Mouse (Mus musculus) midbrain, postnatal 0 days (tissue): ENCODE results near the gene Hap1. TPM values are rescaled to one million over a fixed set of nuclear protein-coding genes. Genes with fewer than 3 reads are reported as not detected.

Experiments
- ATAC-seq: fragments of 200-750 bp; cut with Nextera tagmentation; 2 replicates; pipeline ENCODE4 v1.8.0; 2017; ENCODE audit warnings: moderate number of reproducible peaks, mild to moderate bottlenecking, moderate TSS enrichment, moderate library complexity; ENCODE audit not compliant: low FRiP score
- DNase-seq: peaks from one replicate; pipeline ENCODE4 v3.0.0-alpha.2; 2015; ENCODE audit warnings: low spot score
- H3K27ac ChIP-seq: fragments of 300-500 bp; sonication (generic); 2 replicates; pipeline ENCODE4 v1.5.1; 2014; ENCODE audit warnings: low read depth, mild to moderate bottlenecking, low read length, mixed read lengths
- H3K27me3 ChIP-seq: fragments of 300-500 bp; sonication (generic); 2 replicates; pipeline ENCODE4 v1.6.1; 2014; ENCODE audit warnings: low read length, control low read depth, mixed read lengths; ENCODE audit not compliant: insufficient read depth
- H3K36me3 ChIP-seq: fragments of 300-500 bp; sonication (generic); 2 replicates; pipeline ENCODE4 v1.6.1; 2014; ENCODE audit warnings: low read length, control low read depth, mixed read lengths; ENCODE audit not compliant: insufficient read depth
- H3K4me1 ChIP-seq: fragments of 300-500 bp; sonication (generic); 2 replicates; pipeline ENCODE4 v1.6.1; 2014; ENCODE audit warnings: mild to moderate bottlenecking, control low read depth, antibody characterized with exemption, low read length, mixed read lengths; ENCODE audit not compliant: insufficient read depth
- H3K4me2 ChIP-seq: fragments of 300-500 bp; sonication (generic); 2 replicates; pipeline ENCODE4 v1.6.1; 2014; ENCODE audit warnings: low read depth, mild to moderate bottlenecking, low read length, mixed read lengths; ENCODE audit not compliant: poor library complexity, severe bottlenecking
- H3K4me3 ChIP-seq: fragments of 300-500 bp; sonication (generic); 2 replicates; pipeline ENCODE4 v1.5.1; 2014; ENCODE audit warnings: low read depth, mild to moderate bottlenecking, low read length, moderate library complexity
- H3K9ac ChIP-seq: fragments of 300-500 bp; sonication (generic); replicated peaks from 2 replicates; pipeline ENCODE4 v1.6.1; 2014; ENCODE audit warnings: mild to moderate bottlenecking, low read length, moderate library complexity, mixed read lengths; ENCODE audit not compliant: poor library complexity, severe bottlenecking
- H3K9me3 ChIP-seq: fragments of 300-500 bp; sonication (generic); 2 replicates; pipeline ENCODE4 v1.6.1; 2016; ENCODE audit warnings: low read length, control low read depth
- CTCF ChIP-seq: IDR thresholded peaks from 2 replicates; pipeline ENCODE4 v1.5.1; 2016; ENCODE audit warnings: antibody characterized with exemption, mild to moderate bottlenecking
- WGBS: fragments of 180-500 bp; shearing (Covaris S2); extraction: QIAGEN DNeasy Blood & Tissue Kit; methylation state at CpG from one replicate; pipeline ENCODE4 v1.1.7; 2014; 5-methylcytosine and 5-hydroxymethylcytosine counted together
- polyA plus RNA-seq: library from polyadenylated mRNA; unstranded; fragments of >200 nt; fragmentation: Nextera tagmentation; extraction: Ambion mirVana; gene quantifications from 2 replicates; pipeline ENCODE4 v1.2.1, GENCODE M21; 2015
- total RNA-seq: library from RNA; depleted of rRNA; stranded (reverse); fragments of >200 nt; gene quantifications from 2 replicates; pipeline ENCODE4 v1.2.3, GENCODE M21; 2014

Hap1 gene
- total and polyA plus RNA-seq, 2 experiments from 2014 or later = 631 to 743 TPM

- Histone ChIP-seq H3K9me3 (no peaks in the 10 kb centered on the region), H3K9ac (no peak overlapping the region), H3K27me3 (no peaks in the 10 kb centered on the region), H3K4me2 (peak overlapping the region; percentile 88; the same call in 1 of the 2 replicates), H3K4me3 (no peak overlapping the region), H3K4me1 (no peaks in the 10 kb centered on the region), H3K36me3 (peaks cover 10% of the 10 kb centered on the region), H3K27ac (peak overlapping the region; percentile 88)
- no peak for ATAC-seq
- TF ChIP-seq CTCF = peak; percentile 34; the same call in 1 of the 2 replicates
- no peak for DNase-seq
- WGBS = 62% methylated on average over 5 of the region's 5 CpGs
Observed at GRCm38 (mm10) chr11:100357408-100357807, 1.5 kb upstream of the Hap1 start.

- Histone ChIP-seq H3K9me3 (no peaks in the 10 kb centered on the region), H3K36me3 (peaks cover 10% of the 10 kb centered on the region), H3K4me3 (peak overlapping the region; percentile 89), H3K27ac (peak overlapping the region; percentile 88), H3K27me3 (no peaks in the 10 kb centered on the region), H3K4me2 (peak overlapping the region; percentile 88), H3K4me1 (no peaks in the 10 kb centered on the region), H3K9ac (peak overlapping the region; percentile 94)
- DNase-seq (peak; percentile 30), ATAC-seq (peak; percentile 38; the same call in 1 of the 2 replicates)
- 15% methylated on average over 9 of the region's 9 CpGs for WGBS
- no peak for TF ChIP-seq CTCF
Observed at GRCm38 (mm10) chr11:100356819-100357211, 887 bp upstream of the Hap1 start.

- peak; percentile 71 for DNase-seq
- under 1% methylated on average over 53 of the region's 54 CpGs for WGBS
- H3K9ac ChIP-seq = peak overlapping the region; percentile 94
- peaks cover 10% of the 10 kb centered on the region for H3K36me3 ChIP-seq
- H3K9me3 ChIP-seq = no peaks in the 10 kb centered on the region
- ATAC-seq = peak; percentile 48; the same call in 1 of the 2 replicates
- no peaks in the 10 kb centered on the region for H3K27me3 ChIP-seq
- no peak for TF ChIP-seq CTCF
- H3K4me3 ChIP-seq = peak overlapping the region; percentile 89
- no peaks in the 10 kb centered on the region for H3K4me1 ChIP-seq
- H3K4me2 ChIP-seq = peak overlapping the region; percentile 88
- peak overlapping the region; percentile 88 for H3K27ac ChIP-seq
Observed at GRCm38 (mm10) chr11:100355151-100355951, 577 bp downstream of the Hap1 start.

DNA sequence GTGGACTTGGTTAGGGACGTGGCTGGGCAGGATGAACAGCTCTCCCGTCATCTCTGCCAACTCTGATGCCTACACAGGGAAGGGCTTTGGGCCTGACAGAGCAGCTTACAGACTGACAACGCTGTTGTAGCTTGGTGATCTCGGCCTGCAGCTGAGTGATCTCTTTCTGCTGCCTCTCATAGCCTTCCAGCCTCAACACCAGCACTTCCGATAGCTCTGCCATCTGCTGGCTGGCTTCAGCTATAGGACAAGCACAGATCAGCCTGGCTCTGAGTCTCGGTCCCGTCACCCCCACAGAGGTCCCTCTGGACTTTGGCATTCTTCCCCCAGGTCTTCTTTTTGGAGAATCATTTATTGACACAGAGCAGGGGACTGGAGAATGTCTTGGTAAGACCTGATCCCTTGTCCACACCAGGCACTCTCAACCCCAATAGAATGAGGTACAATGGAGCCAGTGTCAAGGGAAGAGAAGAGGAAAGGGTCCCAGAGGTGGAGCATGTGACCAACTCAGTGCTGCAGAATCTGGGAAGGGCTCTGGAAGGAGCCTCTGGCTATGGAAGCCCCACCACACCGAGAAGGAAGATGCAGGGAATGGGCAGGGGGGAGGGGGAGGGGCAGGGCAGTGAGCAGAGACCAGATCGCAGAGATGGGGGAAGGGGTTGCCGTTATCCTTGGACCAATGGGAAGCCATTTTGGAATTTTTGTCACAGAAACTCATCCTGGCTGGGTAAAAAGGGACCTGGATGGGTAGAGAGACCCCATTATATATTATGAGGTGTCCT is 3.7 kb downstream of the Hap1 start:
- Histone ChIP-seq H3K27me3 (no peaks in the 10 kb centered on the region), H3K27ac (0 out of 2 replicates have a peak overlapping the region, but pooled peaks have one; percentile 2), H3K4me3 (no peak overlapping the region), H3K4me2 (peak overlapping the region; percentile 9; the same call in 1 of the 2 replicates), H3K36me3 (peaks cover 14% of the 10 kb centered on the region), H3K4me1 (no peaks in the 10 kb centered on the region), H3K9me3 (no peaks in the 10 kb centered on the region), H3K9ac (no peak overlapping the region)
- ATAC-seq = no peak
- WGBS = 31% methylated on average over 10 of the region's 10 CpGs
- peak; percentile 78 for TF ChIP-seq CTCF
- DNase-seq = peak; percentile 73

DNA sequence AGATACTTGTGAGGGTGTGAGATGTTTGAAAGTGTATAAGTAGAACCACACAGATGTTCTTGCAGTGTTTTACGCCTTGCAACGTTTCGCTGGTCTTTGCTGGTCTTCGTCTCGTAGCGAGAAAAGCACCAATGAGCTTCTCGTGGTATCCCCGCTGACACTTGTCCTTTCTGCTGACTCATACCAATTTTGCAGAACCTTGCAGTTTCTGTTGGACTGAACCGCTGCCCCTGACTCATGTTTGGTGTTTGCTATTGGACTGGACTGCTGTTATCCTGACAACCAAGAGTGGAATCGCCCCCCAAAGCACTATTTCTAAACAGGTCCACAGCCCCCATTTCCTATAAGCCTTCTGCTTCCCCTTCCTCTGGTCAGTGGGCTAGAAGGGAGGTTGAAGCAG is 11.7 kb downstream of the Hap1 start:
- TF ChIP-seq CTCF = no peak
- Histone ChIP-seq H3K4me2 (no peak overlapping the region), H3K4me1 (no peaks in the 10 kb centered on the region), H3K4me3 (no peak overlapping the region), H3K36me3 (no peaks in the 10 kb centered on the region), H3K27ac (no peak overlapping the region), H3K9me3 (no peaks in the 10 kb centered on the region), H3K9ac (no peak overlapping the region), H3K27me3 (no peaks in the 10 kb centered on the region)
- WGBS = 94% methylated on average over 10 of the region's 10 CpGs
- DNase-seq (no peak), ATAC-seq (no peak)

GRCm38 (mm10) chr11:100335731-100336130 is 20.2 kb downstream of the Hap1 start:
- no peaks in the 10 kb centered on the region for H3K36me3 ChIP-seq
- no peaks in the 10 kb centered on the region for H3K27me3 ChIP-seq
- H3K9me3 ChIP-seq = no peaks in the 10 kb centered on the region
- peak overlapping the region; percentile 47; the same call in 1 of the 2 replicates for H3K27ac ChIP-seq
- no peak for TF ChIP-seq CTCF
- no peak overlapping the region for H3K4me2 ChIP-seq
- H3K4me3 ChIP-seq = no peak overlapping the region
- ATAC-seq (no peak), DNase-seq (peak; percentile 76)
- peaks cover 17% of the 10 kb centered on the region; the same call in 1 of the 2 replicates for H3K4me1 ChIP-seq
- H3K9ac ChIP-seq = no peak overlapping the region
- 23% methylated on average over 3 of the region's 3 CpGs for WGBS
